Mouse (Mus musculus) embryo, embryonic 11 days (tissue): ENCODE measurements around the gene Vamp8.

ENCODE experiments used
- DNase-seq: peaks from one replicate; pipeline ENCODE4 v3.0.0-alpha.2; 2015

Gene Vamp8

GRCm38 (mm10) chr6:72389941-72390771 is at the start of gene Vamp8:
Gene Vamp8 (minus strand): TSS chr6:72390703.
- peak; percentile 71 for DNase-seq

GRCm38 (mm10) chr6:72439355-72440185 is 49.1 kb upstream of the Vamp8 start, which contains the start of gene Mat2a:
Gene Mat2a (minus strand): TSS chr6:72439558.
- DNase-seq, result peak; percentile 95

DNA sequence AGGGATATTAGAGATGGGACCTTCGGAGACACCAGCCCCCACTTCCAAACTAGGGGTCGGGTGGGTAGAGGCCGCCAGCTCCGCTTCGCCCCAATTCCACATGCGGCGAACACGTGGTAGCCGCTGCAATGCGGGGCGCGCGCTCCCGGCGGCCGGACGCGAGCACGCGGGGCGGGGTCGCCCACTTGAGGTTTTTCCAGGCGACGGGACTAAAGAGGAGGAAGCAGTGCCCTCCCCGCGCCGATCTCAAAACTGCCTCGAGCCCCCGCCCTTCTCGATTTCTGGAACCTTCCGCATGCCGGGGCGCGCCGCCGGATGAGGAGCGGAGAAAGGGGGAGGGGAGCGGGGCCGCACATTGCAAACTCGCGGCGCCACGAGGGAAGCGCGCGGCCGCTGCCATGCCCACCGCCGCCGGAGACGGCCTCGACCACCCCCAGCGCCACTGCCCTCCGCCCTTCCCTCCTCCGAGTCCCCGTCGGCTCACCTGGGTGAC is 48.4 kb upstream of the Vamp8 start:
- DNase-seq, result peak; percentile 88

DNA sequence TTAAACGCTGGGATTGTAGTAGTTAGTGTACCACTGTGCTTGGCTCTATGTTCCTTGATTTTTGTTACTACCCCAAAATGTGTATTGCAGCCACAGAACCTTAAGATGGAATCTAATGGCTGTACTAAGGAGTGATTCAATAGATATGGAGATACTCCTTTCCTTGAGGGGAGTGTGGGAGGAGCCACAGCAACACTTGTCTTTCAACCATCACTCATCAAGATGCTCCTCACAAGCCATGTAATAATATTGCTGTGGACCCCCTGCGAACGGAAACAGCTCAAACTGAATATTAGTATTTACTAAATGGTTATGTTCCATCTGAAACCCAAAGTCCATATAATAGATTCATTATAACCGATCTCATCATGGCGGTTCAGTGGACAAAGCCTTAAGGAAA is 47.7 kb upstream of the Vamp8 start:
- DNase-seq, result no peak

DNA sequence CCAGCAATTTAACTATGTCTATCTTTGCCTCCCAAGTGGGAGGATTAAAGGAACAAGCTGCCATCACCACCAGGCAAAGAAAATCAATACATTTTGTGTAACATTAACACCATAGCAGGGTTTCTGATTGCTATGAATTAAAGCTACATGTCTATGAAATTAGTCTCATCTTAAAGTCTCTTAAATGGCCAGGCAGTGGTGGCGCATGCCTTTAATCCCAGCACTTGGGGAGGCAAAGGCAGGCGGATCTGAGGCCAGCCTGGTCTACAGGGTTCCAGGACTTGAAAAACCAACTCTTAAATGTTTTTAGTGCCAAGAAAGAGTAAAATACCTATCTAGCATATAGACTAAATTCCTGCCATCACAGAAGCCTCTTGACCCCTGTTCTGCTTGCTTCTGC is 41.6 kb upstream of the Vamp8 start:
- DNase-seq, result no peak

DNA sequence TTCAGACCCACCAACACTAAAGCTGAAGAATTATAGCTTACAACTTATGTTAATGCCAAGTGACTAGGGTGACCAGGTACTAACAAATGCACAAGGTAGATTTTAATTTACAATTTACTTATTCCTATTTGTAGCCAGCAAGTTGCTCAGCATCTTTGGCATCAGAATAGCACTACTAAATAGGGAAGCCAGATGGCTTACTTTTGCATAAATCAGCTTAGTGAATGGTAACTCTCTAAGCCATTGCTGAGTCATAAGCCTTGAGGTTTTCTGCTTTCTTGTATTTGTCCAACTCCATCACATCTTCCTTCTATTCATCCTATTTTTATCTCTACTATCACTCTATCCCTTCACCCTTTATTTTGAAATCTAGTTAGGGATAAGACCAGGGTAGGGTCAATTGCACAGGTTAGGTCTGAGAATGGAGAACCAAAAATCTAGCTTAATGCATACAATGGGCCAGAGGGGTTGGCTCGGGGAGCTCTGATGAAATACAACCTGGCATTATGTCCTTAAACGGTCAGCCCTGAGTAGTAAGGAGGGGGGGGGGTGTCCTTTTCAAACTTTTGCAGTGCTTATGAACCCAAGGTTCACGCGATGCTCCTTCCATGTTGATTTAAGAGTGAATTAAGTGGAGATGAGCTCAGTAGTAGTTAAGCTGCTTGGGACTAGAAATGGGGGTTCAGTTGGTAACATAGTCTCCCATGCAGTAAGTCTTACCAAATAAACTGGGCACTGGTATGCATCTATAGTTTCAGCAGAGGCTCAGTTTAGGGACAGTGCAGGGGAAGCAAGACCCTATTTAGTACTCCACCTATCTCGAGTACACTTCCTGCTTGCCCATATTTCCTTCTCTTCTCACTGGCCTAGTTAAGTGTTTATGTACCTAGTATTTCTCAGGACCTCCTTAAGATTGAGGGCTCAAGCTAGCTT is 40.8 kb upstream of the Vamp8 start:
- DNase-seq, result no peak

DNA sequence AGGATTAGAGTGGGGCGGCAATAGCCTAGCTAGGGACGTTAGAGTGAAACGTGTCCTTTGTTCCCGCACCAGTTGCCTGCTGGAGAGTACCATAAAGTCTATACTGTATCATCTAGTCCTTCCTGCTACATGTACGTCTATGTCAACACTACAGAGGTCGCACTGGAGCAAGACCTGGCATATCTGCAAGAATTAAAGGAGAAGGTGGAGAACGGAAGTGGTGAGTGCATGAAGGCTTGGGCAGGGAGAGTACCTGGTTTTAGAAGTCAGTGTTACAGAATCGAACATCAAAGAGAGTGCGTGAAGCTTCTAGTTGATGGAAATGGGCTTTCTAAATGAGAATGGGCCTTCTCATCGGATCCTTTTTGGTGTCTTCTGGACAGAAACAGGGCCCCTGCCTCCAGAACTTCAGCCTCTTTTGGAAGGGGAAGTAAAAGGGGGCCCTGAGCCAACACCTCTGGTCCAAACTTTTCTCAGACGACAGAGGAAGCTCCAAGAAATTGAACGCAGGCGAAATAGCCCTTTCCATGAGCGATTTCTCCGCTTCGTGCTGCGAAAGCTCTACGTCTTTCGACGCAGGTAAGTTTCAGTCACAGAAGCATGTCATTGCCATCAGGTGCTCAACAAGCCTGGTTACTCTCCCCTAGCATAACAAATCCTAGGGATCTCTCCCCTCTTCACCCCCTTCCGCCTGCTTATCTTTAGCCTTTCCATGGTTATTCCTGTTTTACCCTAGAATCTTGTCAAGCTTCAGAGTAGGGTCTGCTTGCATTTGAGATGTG is 38.7 kb upstream of the Vamp8 start:
- DNase-seq, result no peak

GRCm38 (mm10) chr6:72428036-72428435 is 37.5 kb upstream of the Vamp8 start:
- DNase-seq, result peak; percentile 82

- DNase-seq, result no peak
Observed at GRCm38 (mm10) chr6:72425646-72426045, 35.1 kb upstream of the Vamp8 start.

DNA sequence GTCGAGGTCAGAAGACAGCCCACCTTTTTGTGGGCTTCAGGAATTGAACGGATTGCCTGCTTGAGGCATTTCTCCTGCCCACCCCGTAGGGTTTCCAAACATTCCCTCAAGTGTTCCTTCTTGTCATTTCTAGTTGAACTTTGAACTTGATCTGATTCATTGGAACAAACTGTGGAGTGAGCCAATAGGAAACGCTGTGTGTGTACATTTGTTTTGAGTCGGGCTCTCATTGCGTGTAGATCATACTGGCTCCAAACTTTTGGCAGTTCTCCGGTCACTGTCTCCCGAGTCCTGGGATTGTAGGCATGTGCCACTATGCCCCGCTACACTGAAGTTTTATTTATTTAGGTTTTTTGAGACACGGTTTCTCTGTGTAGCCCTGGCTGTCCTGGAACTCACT is 30.4 kb upstream of the Vamp8 start:
- DNase-seq, result no peak

DNA sequence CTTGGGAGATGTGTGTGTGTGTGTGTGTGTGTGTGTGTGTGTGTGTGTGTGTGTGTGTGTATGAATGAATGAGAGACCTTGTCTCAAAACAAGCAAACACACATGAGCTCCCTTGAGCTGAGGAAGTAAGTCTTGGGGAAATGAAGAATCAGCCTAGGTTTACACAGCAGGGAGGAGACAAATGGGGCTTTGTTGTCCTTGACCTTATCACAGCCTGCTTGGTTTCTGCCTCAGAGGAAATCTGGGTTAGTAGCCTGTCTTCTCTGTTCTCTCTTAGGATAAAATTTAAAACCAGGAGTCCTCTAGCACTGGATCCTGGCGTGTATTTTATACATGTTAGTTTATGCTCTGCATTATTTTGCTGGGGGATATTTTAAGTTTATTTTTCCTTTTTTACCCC is 29.3 kb upstream of the Vamp8 start:
- no peak for DNase-seq

DNA sequence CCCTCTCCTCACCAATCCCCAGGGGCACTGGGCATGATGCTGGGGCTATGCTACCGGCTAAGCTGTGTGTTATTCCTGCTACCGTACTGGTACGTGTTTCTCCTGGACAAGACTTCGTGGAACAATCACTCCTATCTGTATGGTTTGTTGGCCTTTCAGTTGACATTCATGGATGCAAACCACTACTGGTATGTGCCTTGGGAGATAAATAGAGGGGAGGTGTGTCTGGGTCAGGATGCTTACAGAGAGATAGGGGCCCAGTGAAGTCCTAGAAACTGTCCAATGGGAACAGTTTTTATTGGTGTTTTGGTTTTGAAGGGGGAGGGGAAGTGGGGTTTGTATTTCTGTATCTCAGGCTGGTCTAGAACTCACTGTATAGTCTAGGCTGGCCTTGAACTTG is 27.8 kb upstream of the Vamp8 start:
- DNase-seq, result no peak

DNA sequence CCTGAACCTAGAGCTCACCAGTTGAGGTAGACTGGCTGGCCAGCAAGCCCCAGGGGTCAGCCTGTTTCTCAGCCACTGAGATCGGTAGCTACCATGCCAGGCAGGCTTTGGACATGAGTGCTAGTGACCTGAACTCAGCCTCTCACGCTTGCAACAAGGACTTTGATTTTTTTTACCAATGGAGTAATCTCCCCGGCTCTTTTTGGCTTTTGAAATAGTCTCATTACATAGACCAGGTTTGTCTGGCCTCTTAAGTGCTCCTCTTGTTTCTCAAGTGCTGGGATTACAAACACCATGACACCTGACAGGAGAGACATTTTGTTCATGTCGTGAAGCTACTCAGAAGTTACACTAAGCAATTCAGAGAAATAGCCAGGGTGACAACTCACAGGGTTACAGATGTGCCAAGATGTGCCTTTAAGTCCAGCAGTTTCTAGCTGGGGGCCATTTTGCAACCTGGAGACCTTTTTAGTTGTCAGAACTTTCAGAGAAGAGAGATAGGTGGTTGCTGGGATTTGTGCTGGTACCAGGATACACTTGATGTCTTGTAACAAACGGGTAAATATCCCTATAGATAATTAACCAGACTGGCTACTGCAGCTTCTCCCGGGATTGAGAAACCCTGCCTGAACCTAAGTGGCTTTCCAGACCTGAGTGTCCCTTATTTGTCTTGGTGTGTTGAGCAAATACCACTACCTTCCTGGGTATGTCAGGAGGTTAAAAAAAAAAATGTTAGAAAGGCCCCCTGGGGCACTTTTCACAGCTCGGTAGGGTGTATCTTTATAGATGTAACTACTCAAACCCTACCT is 25.7 kb upstream of the Vamp8 start:
- no peak for DNase-seq

- no peak for DNase-seq
Observed at GRCm38 (mm10) chr6:72415181-72415580, 24.7 kb upstream of the Vamp8 start.

DNA sequence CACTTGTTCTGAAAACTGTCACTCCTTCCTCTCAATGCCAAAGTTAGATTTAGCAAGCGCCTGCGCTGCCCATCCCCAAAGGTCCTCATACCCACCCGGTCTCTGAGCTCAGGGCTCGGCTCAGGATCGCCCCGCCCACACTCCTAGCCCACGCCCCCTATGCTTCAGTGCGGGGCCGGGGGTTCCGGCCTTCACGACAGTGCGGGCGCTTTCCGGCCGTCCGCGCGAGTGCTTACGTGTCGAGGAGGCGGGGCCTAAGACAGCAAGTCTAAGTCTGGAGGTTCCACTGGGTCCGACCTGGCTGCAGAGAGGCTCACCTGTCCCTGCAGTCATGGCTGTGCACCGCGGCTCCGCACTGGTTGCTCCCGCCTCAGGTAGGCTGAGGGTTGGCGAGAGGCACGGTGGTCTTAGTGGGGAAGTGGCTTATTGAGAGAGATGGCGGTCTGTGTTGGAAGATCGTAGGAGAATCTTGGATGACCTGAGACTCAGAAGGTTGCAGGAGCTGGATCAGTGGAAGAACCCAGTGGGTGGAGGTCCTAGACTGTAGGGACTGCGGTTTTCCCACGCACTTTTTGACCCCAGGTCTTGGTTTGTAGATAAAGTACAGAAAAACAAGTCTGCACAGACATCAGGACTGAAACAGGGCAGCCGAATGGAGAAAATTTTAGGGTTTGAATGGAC is 23.7 kb upstream of the Vamp8 start, which contains the start of gene Ggcx:
Gene Ggcx (plus strand): TSS at position 233 of the 681 bp plus-strand sequence.
- DNase-seq, result peak; percentile 99

GRCm38 (mm10) chr6:72410518-72410917 is 20.0 kb upstream of the Vamp8 start:
- no peak for DNase-seq

- DNase-seq, result no peak
Observed at GRCm38 (mm10) chr6:72410003-72410402, 19.5 kb upstream of the Vamp8 start.

DNA sequence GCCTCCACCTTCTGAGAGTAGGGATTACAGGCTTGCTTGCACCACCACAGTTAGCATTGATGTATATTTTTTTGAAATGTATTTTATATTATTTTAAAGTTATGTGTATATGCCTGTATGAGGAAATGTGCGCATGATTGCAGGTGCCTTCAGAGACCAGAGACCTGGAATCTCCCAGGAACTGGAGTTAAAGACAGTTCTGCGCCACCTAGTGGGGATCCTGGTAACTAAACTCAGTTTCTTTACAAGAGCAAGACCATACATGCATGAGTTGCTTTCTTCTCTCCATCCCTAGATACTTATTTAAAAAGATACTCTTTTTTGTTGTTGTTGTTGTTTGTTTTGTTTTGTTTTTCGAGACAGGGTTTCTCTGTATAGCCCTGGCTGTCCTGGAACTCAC is 19.1 kb upstream of the Vamp8 start:
- DNase-seq, result peak; percentile 89

DNA sequence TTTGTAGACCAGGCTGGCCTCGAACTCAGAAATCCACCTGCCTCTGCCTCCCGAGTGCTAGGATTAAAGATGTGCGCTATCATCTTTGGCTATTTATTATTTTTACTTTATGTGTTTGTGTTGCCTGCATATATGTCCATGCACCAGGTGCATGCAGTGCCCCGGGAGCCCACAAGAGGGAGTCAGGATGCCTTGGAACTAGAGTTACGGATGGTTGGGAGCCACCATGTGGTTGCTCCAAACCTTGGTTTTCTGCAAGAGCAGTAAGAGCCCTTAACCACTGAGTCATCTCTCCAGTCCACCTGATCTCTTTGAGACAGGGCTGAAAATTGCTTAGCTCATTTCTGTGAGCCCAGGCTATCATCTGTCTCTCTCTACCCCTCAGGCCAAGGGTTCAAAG is 16.6 kb upstream of the Vamp8 start:
- DNase-seq, result peak; percentile 89

DNA sequence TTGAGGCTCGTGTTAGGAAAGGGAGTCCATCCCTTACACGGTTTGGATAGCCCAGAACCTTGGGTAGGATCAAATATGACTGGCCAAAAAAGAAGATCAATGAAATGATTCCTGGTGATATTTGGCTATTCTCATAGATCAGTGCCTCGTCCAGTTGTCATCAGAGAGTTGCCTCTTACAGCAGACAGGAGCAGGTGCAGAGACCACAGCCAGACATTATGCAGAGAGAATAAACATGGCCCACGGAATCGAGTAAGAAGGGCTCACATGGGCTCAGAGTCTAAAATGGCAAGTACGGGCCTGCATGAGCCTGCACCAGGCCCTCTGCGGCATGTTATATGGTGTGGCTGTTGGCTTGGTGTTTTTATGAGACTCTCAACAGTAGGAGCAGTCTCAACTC is 14.9 kb upstream of the Vamp8 start:
- no peak for DNase-seq
